ENCODE assay signal across 9 mouse cellular contexts in the genomic region with DNA sequence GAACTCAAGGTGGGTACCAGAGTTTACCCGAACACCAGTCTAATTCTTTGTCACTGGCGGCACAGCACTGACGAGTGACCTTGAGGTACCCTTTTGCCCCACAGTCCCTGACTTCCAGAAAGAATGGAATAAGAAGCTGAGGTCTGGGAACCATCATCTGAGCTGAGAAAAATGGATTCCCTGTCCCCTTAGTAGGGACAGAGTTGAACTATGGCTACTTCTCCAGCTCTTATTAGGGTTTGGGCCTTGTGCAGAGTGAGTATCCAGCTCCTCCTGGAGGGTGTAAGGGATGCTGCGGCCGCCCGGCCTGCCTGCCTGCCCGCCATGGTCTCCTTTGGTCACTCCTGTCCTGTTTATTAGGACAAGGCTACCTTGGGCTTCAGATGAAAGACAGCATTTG. TPM values are rescaled to one million over a fixed set of nuclear protein-coding genes. Genes with fewer than 3 reads are reported as not detected.
A peak's percentile ranks its signal among the peaks of the same experiment; 100 is the strongest.
DNase-seq lines count a peak whose midpoint lies in the region; ATAC-seq and TF ChIP-seq lines count a peak whose summit lies in the region.
"Had no signal": no experiment of that assay in that cellular context is flagged by ENCODE, and none has a peak within 500 bp of the region (broad histone marks: within the 10 kb centered on the region; RNA-seq: fewer than 3 reads in every experiment).

No protein-coding gene starts in this region.

- H3K36me3 ChIP-seq in ES-Bruce4 (ENCODE audit: control insufficient read depth, insufficient read depth, low read length, poor library complexity, severe bottlenecking), result no peaks in the 10 kb centered on the region
- peaks cover 13% of the 10 kb centered on the region; the same call in 1 of the 2 replicates for H3K36me3 ChIP-seq in embryonic facial prominence, embryonic 13.5 days
- peaks cover 12% of the 10 kb centered on the region; the same call in 1 of the 2 replicates for H3K36me3 ChIP-seq in intestine, postnatal 0 days (ENCODE audit: control insufficient read depth, insufficient read depth)
- H3K36me3 ChIP-seq in midbrain, postnatal 0 days (ENCODE audit: insufficient read depth, low read length), result peaks cover 6% of the 10 kb centered on the region; the same call in 1 of the 2 replicates

- no peak for TF ChIP-seq CTCF in ES-Bruce4 (IDR thresholded peaks at IDR 0.05; ENCODE audit: low read depth, low read length)
- TF ChIP-seq CTCF in intestine, postnatal 0 days (IDR thresholded peaks at IDR 0.05; ENCODE audit: low read depth), result peak; percentile 52
- TF ChIP-seq CTCF in midbrain, postnatal 0 days (IDR thresholded peaks at IDR 0.05), result peak; percentile 1; the same call in 1 of the 2 replicates

- no peaks in the 10 kb centered on the region for H3K27me3 ChIP-seq in ES-Bruce4 (ENCODE audit: control insufficient read depth, insufficient read depth, low read length, poor library complexity, severe bottlenecking)
- H3K27me3 ChIP-seq in embryonic facial prominence, embryonic 13.5 days, result no peaks in the 10 kb centered on the region
- no peaks in the 10 kb centered on the region for H3K27me3 ChIP-seq in intestine, postnatal 0 days (replicated peaks; ENCODE audit: control insufficient read depth, insufficient read depth, low read length)
- H3K27me3 ChIP-seq in midbrain, postnatal 0 days (ENCODE audit: insufficient read depth, low read length), result no peaks in the 10 kb centered on the region

- no peaks in the 10 kb centered on the region for H3K4me1 ChIP-seq in ES-Bruce4 (ENCODE audit: control insufficient read depth, insufficient read depth, low read length)
- peaks cover 18% of the 10 kb centered on the region for H3K4me1 ChIP-seq in embryonic facial prominence, embryonic 13.5 days
- no peaks in the 10 kb centered on the region; the same call in 1 of the 2 replicates for H3K4me1 ChIP-seq in intestine, postnatal 0 days (replicated peaks; ENCODE audit: control insufficient read depth, insufficient read depth, low read length)
- H3K4me1 ChIP-seq in midbrain, postnatal 0 days (ENCODE audit: insufficient read depth, low read length), result peaks cover 9% of the 10 kb centered on the region; the same call in 1 of the 2 replicates

- no peaks in the 10 kb centered on the region for H3K9me3 ChIP-seq in ES-Bruce4 (replicated peaks; ENCODE audit: control insufficient read depth, insufficient read depth, low read length, poor library complexity, severe bottlenecking)
- no peaks in the 10 kb centered on the region for H3K9me3 ChIP-seq in embryonic facial prominence, embryonic 13.5 days
- H3K9me3 ChIP-seq in intestine, postnatal 0 days (ENCODE audit: control insufficient read depth), result no peaks in the 10 kb centered on the region
- H3K9me3 ChIP-seq in midbrain, postnatal 0 days (ENCODE audit: low read length), result no peaks in the 10 kb centered on the region

- H3K9ac ChIP-seq in ES-Bruce4 (ENCODE audit: low read depth, poor library complexity, severe bottlenecking), result peak overlapping the region; percentile 91
- H3K9ac ChIP-seq in embryonic facial prominence, embryonic 13.5 days, result peak overlapping the region; percentile 65
- H3K9ac ChIP-seq in intestine, postnatal 0 days (ENCODE audit: low read depth, low read length), result peak overlapping the region; percentile 62
- H3K9ac ChIP-seq in midbrain, postnatal 0 days (replicated peaks; ENCODE audit: low read length, poor library complexity, severe bottlenecking), result peak overlapping the region; percentile 46

- H3K4me3 ChIP-seq in ES-Bruce4 (ENCODE audit: low read depth, low read length), result peak overlapping the region; percentile 63
- peak overlapping the region; percentile 41 for H3K4me3 ChIP-seq in embryonic facial prominence, embryonic 13.5 days
- peak overlapping the region; percentile 38 for H3K4me3 ChIP-seq in intestine, postnatal 0 days (ENCODE audit: low read depth, low read length)
- peak overlapping the region; percentile 34; the same call in 1 of the 2 replicates for H3K4me3 ChIP-seq in midbrain, postnatal 0 days (ENCODE audit: low read depth, low read length)

- ATAC-seq in embryonic facial prominence, embryonic 13.5 days (ENCODE audit: insufficient number of reproducible peaks, insufficient read depth, low FRiP score, low TSS enrichment, low read depth), result no peak
- ATAC-seq in intestine, postnatal 0 days, result no peak
- no peak for ATAC-seq in midbrain, postnatal 0 days (ENCODE audit: low FRiP score)
- no peak for ATAC-seq in megakaryocyte progenitor cell, adult 5-6 weeks (replicated peaks; ENCODE audit: poor library complexity)
- no peak for ATAC-seq in CD4-positive, CD25-positive, alpha-beta regulatory T cell, adult 4 months

- peak overlapping the region; percentile 77 for H3K27ac ChIP-seq in ES-Bruce4 (ENCODE audit: insufficient read depth, low read length)
- H3K27ac ChIP-seq in embryonic facial prominence, embryonic 13.5 days, result peak overlapping the region; percentile 89
- H3K27ac ChIP-seq in intestine, postnatal 0 days (ENCODE audit: low read depth, low read length), result peak overlapping the region; percentile 80
- peak overlapping the region; percentile 93 for H3K27ac ChIP-seq in midbrain, postnatal 0 days (ENCODE audit: low read depth, low read length)

- WGBS in embryonic facial prominence, embryonic 13.5 days, result 69% methylated on average over 7 of the region's 7 CpGs
- WGBS in intestine, postnatal 0 days, result 46% methylated on average over 7 of the region's 7 CpGs
- 65% methylated on average over 7 of the region's 7 CpGs for WGBS in midbrain, postnatal 0 days

- H3K4me2 ChIP-seq in embryonic facial prominence, embryonic 13.5 days, result peak overlapping the region; percentile 75
- H3K4me2 ChIP-seq in intestine, postnatal 0 days (replicated peaks; ENCODE audit: low read depth), result peak overlapping the region; percentile 66
- H3K4me2 ChIP-seq in midbrain, postnatal 0 days (ENCODE audit: low read depth, low read length, poor library complexity, severe bottlenecking), result peak overlapping the region; percentile 58

- TF ChIP-seq POLR2A in ES-Bruce4 (IDR thresholded peaks at IDR 0.05; ENCODE audit: insufficient read depth, low read length), result no peak

- peak; percentile 49 for DNase-seq in kidney, adult 11 months
- no peak for DNase-seq in kidney, postnatal 10 days
- no peak for DNase-seq in midbrain, postnatal 0 days (ENCODE audit: low spot score)

- TF ChIP-seq EP300 in ES-Bruce4 (IDR thresholded peaks at IDR 0.05; ENCODE audit: insufficient read depth, low read depth, low read length), result no peak

RNA-seq across cellular contexts. Expression of gene C87436, which starts 34.9 kb away (rescaled TPM):
- 12.6 and 13.6 TPM in 2 replicates for polyA plus RNA-seq in ES-Bruce4 (2011; ENCODE audit: insufficient read depth, insufficient read length, low read depth, missing spikeins)
- polyA plus RNA-seq in embryonic facial prominence, embryonic 13.5 days (2015; fragmentation: Nextera tagmentation; extraction: Ambion mirVana), result 27.9 and 31.4 TPM in 2 replicates
- polyA plus RNA-seq in intestine, postnatal 0 days (2015; fragmentation: Nextera tagmentation; extraction: Ambion mirVana), result 12.4 and 12.8 TPM in 2 replicates
- total RNA-seq in midbrain, postnatal 0 days (2014; rRNA removed), result 13.9 and 20.1 TPM in 2 replicates
- polyA plus RNA-seq in midbrain, postnatal 0 days (2015; fragmentation: Nextera tagmentation; extraction: Ambion mirVana), result 16.3 and 19.9 TPM in 2 replicates
- total RNA-seq in megakaryocyte progenitor cell, adult 5-6 weeks (2015), result 27.1 and 45.4 TPM in 2 replicates
- 25.6 and 45.9 TPM in 2 replicates for total RNA-seq in megakaryocyte progenitor cell, adult 5-6 weeks (2017)
- polyA plus RNA-seq in CD4-positive, CD25-positive, alpha-beta regulatory T cell, adult 4 months (2017; shearing (Covaris generic)), result 10 to 100 TPM; 41.0 to 43.8 TPM

RNA-seq across cellular contexts. Expression of gene Gm44790, which starts 46.6 kb away (rescaled TPM):
- not detected in 2 replicates for polyA plus RNA-seq in ES-Bruce4 (2011; ENCODE audit: insufficient read depth, insufficient read length, low read depth, missing spikeins)
- not detected in 2 replicates for polyA plus RNA-seq in embryonic facial prominence, embryonic 13.5 days (2015; fragmentation: Nextera tagmentation; extraction: Ambion mirVana)
- not detected in 2 replicates for polyA plus RNA-seq in intestine, postnatal 0 days (2015; fragmentation: Nextera tagmentation; extraction: Ambion mirVana)
- total RNA-seq in midbrain, postnatal 0 days (2014; rRNA removed), result 1.4 and 6.0 TPM in 2 replicates
- polyA plus RNA-seq in midbrain, postnatal 0 days (2015; fragmentation: Nextera tagmentation; extraction: Ambion mirVana), result 1.4 and 1.8 TPM in 2 replicates
- not detected in 2 replicates for total RNA-seq in megakaryocyte progenitor cell, adult 5-6 weeks (2015)
- total RNA-seq in megakaryocyte progenitor cell, adult 5-6 weeks (2017), result 1.8 TPM in 1 of 2 replicates, not detected in the other
- polyA plus RNA-seq in CD4-positive, CD25-positive, alpha-beta regulatory T cell, adult 4 months (2017; shearing (Covaris generic)), result not detected
- total RNA-seq: neutrophil, adult 5-6 weeks had no signal

RNA-seq across cellular contexts. Expression of gene Pcbp1, which starts 53.0 kb away (rescaled TPM):
- polyA plus RNA-seq in ES-Bruce4 (2011; ENCODE audit: insufficient read depth, insufficient read length, low read depth, missing spikeins), result 328 and 331 TPM in 2 replicates
- polyA plus RNA-seq in embryonic facial prominence, embryonic 13.5 days (2015; fragmentation: Nextera tagmentation; extraction: Ambion mirVana), result 270 and 423 TPM in 2 replicates
- polyA plus RNA-seq in intestine, postnatal 0 days (2015; fragmentation: Nextera tagmentation; extraction: Ambion mirVana), result 326 and 327 TPM in 2 replicates
- total RNA-seq in midbrain, postnatal 0 days (2014; rRNA removed), result 51.7 and 72.8 TPM in 2 replicates
- polyA plus RNA-seq in midbrain, postnatal 0 days (2015; fragmentation: Nextera tagmentation; extraction: Ambion mirVana), result 264 and 292 TPM in 2 replicates
- 333 and 352 TPM in 2 replicates for total RNA-seq in megakaryocyte progenitor cell, adult 5-6 weeks (2015)
- 107 and 114 TPM in 2 replicates for total RNA-seq in megakaryocyte progenitor cell, adult 5-6 weeks (2017)
- 10 to 100 TPM; 18.5 to 35.3 TPM for polyA plus RNA-seq in CD4-positive, CD25-positive, alpha-beta regulatory T cell, adult 4 months (2017; shearing (Covaris generic))
